Mouse (Mus musculus) limb, embryonic 12.5 days (tissue): Measurements from ENCODE around the gene Ica1. TPM values are rescaled to one million over a fixed set of nuclear protein-coding genes. Genes with fewer than 3 reads are reported as not detected.

Source experiments
- ATAC-seq: fragments of 200-750 bp; cut with Nextera tagmentation; 2 replicates; pipeline ENCODE4 v1.8.0; 2017; ENCODE audit warnings: low read depth, moderate TSS enrichment; ENCODE audit not compliant: insufficient number of reproducible peaks, insufficient read depth, low FRiP score, low TSS enrichment
- H3K27ac ChIP-seq: fragments of 300-500 bp; sonication (generic); 2 replicates; pipeline ENCODE4 v1.5.1; 2016; ENCODE audit warnings: mild to moderate bottlenecking, moderate library complexity
- H3K27me3 ChIP-seq: fragments of 300-500 bp; sonication (generic); 2 replicates; pipeline ENCODE4 v1.6.1; 2016; ENCODE audit warnings: mild to moderate bottlenecking, moderate library complexity
- H3K36me3 ChIP-seq: fragments of 300-500 bp; sonication (generic); 2 replicates; pipeline ENCODE4 v1.6.1; 2016; ENCODE audit warnings: mild to moderate bottlenecking, moderate library complexity
- H3K4me1 ChIP-seq: fragments of 300-500 bp; sonication (generic); replicated peaks from 2 replicates; pipeline ENCODE4 v1.6.1; 2016
- H3K4me2 ChIP-seq: fragments of 300-500 bp; sonication (generic); 2 replicates; pipeline ENCODE4 v1.6.1; 2016; ENCODE audit warnings: mild to moderate bottlenecking, moderate library complexity
- H3K4me3 ChIP-seq: fragments of 300-500 bp; sonication (generic); replicated peaks from 2 replicates; pipeline ENCODE4 v1.5.1; 2016; ENCODE audit warnings: mild to moderate bottlenecking
- H3K9ac ChIP-seq: fragments of 300-500 bp; sonication (generic); replicated peaks from 2 replicates; pipeline ENCODE4 v1.6.1; 2016; ENCODE audit warnings: mild to moderate bottlenecking, moderate library complexity
- H3K9me3 ChIP-seq: fragments of 300-500 bp; sonication (generic); 2 replicates; pipeline ENCODE4 v1.6.1; 2016; ENCODE audit warnings: mild to moderate bottlenecking, moderate library complexity
- WGBS: fragments of 180-500 bp; shearing (Covaris S2); methylation state at CpG from one replicate; pipeline ENCODE4 v1.1.7; 2016; 5-methylcytosine and 5-hydroxymethylcytosine counted together
- polyA plus RNA-seq: library from polyadenylated mRNA; unstranded; fragments of >200 nt; fragmentation: Nextera tagmentation; extraction: Ambion mirVana; gene quantifications from 2 replicates; pipeline ENCODE4 v1.2.1, GENCODE M21; 2016

Ica1 gene
- polyA plus RNA-seq, 1 experiment from 2014 or later: 18.8 TPM

DNA sequence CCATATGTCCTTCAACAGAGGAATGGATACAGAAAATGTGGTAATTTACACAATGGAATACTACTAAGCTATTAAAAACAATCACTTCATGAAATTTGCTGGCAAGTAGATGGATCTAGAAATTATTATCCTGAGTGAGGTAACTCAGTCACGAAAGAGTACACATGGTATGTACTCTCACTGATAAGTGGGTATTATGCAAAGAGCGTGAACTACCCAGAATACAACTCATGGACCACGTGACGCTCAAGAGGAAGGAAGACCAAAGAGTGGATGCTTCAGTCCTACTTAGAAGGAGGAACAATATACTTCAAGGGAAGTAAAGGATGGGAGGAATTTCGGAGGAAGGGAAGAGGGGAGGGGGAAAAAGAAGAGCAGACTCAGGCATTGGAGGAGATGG is 11.6 kb downstream of the Ica1 start:
- no peak for ATAC-seq
- Histone ChIP-seq H3K9ac (no peak overlapping the region), H3K4me2 (no peak overlapping the region), H3K36me3 (no peaks in the 10 kb centered on the region), H3K27ac (no peak overlapping the region), H3K27me3 (no peaks in the 10 kb centered on the region), H3K4me1 (peaks cover 10% of the 10 kb centered on the region; the same call in 1 of the 2 replicates), H3K9me3 (no peaks in the 10 kb centered on the region), H3K4me3 (no peak overlapping the region)
- WGBS: 87% methylated on average over 5 of the region's 5 CpGs

DNA sequence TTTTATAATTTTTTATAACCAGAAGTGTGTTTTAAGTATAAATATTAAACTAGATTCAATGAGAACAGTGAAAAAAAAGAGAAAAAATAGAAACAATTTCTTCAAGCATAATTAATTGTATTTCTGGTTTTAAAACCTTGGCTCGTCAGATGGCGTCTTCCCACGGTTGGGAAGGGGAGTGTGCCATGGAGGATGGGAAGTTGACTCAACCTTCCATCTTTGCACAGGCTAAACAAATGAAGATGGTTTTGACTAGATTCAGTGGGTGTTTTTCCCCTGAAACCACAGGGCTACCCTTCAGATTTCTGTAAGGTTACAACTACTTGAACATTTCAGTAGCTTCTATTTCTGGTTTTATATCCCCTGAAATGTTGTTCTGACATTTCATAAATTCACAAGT is 12.5 kb downstream of the Ica1 start:
- ATAC-seq: no peak

DNA sequence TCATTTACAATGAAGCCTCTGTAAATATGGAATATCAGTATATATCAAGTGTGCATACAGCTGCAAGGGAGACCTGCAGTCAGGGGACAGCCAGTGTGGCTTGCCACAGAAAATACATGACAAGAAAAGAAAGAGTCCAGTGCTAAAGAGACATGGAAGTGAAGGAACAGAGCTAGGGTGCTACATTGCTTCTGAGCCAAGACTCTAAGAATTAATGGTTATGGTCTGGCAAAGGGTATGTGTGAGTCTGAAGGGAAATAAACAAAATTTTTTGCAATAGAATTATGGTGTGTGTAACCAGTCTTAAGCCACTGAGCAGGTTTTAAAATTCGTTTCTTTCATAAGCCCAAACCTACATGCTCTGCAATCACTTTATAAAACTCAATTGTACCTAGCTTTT is 13.2 kb downstream of the Ica1 start:
- no peak overlapping the region for H3K4me3 ChIP-seq
- ATAC-seq: no peak
- H3K27ac ChIP-seq: no peak overlapping the region
- no peaks in the 10 kb centered on the region for H3K9me3 ChIP-seq
- 50% methylated on average over 1 of the region's 1 CpGs for WGBS
- H3K4me2 ChIP-seq: no peak overlapping the region
- H3K9ac ChIP-seq: no peak overlapping the region
- H3K4me1 ChIP-seq: no peaks in the 10 kb centered on the region
- no peaks in the 10 kb centered on the region for H3K36me3 ChIP-seq
- no peaks in the 10 kb centered on the region for H3K27me3 ChIP-seq

More for the DNA sequence above, 12.5 kb downstream of the Ica1 start:
- H3K36me3 ChIP-seq: no peaks in the 10 kb centered on the region
- H3K9ac ChIP-seq: no peak overlapping the region
- no peak overlapping the region for H3K4me3 ChIP-seq
- no peaks in the 10 kb centered on the region for H3K27me3 ChIP-seq
- no peak overlapping the region for H3K27ac ChIP-seq
- 91% methylated on average over 3 of the region's 3 CpGs for WGBS
- peaks cover 5% of the 10 kb centered on the region; the same call in 1 of the 2 replicates for H3K4me1 ChIP-seq
- H3K4me2 ChIP-seq: no peak overlapping the region
- no peaks in the 10 kb centered on the region for H3K9me3 ChIP-seq

DNA sequence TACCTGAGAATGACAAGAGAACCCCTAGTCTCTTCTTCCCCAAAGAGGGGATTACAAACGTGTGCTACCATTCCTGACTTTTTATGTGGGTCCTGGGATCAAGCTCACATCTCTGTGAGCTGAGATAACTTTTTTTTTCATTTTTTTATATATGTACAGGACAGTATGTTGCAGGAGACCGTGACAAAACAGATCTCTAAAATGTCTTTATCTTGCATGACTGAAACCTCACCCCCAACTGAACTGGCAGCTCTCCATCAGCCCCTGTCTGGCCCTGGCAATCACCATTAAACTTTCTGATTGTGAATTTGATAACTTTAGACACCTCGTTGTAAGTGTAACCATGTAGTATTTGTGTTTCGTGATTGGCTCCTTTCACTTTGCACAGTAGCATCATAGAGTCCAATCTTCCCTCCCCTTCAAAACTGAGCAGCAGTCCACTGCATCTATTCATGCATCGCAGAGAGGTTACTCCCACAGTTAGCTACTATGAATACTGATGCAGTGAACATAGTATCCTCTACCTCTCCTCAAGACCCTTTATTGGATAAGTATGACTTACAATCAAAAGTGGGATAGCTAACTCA is 17.5 kb downstream of the Ica1 start:
- no peak for ATAC-seq
- H3K4me3 ChIP-seq: no peak overlapping the region
- H3K36me3 ChIP-seq: no peaks in the 10 kb centered on the region
- H3K27ac ChIP-seq: no peak overlapping the region
- no peaks in the 10 kb centered on the region for H3K27me3 ChIP-seq
- no peaks in the 10 kb centered on the region for H3K4me1 ChIP-seq
- 79% methylated on average over 5 of the region's 5 CpGs for WGBS
- H3K4me2 ChIP-seq: no peak overlapping the region
- no peaks in the 10 kb centered on the region for H3K9me3 ChIP-seq
- no peak overlapping the region for H3K9ac ChIP-seq

DNA sequence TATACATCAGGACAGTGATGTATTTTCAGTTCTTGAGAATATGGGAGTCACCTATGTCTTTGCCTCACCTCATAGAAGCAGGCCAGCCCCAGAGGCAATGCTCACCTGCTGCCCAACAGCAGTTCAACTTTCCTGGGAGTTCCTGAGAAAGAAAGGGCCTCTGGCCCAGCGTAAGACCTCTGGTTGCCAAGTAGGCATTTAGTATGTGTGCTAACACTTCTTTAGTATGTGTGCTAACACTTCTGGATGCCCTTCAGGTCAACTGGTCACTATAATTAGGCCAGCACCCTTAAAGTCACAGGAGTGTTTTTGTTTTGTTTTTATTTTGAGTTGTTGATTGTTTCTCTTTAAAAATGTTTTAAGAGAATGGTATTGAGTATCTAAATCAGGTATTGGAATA is 18.4 kb downstream of the Ica1 start:
- Histone ChIP-seq H3K9ac (no peak overlapping the region), H3K4me1 (no peaks in the 10 kb centered on the region), H3K36me3 (no peaks in the 10 kb centered on the region), H3K27me3 (no peaks in the 10 kb centered on the region), H3K4me2 (no peak overlapping the region), H3K9me3 (no peaks in the 10 kb centered on the region), H3K27ac (no peak overlapping the region), H3K4me3 (no peak overlapping the region)
- 69% methylated on average over 1 of the region's 1 CpGs for WGBS
- no peak for ATAC-seq

DNA sequence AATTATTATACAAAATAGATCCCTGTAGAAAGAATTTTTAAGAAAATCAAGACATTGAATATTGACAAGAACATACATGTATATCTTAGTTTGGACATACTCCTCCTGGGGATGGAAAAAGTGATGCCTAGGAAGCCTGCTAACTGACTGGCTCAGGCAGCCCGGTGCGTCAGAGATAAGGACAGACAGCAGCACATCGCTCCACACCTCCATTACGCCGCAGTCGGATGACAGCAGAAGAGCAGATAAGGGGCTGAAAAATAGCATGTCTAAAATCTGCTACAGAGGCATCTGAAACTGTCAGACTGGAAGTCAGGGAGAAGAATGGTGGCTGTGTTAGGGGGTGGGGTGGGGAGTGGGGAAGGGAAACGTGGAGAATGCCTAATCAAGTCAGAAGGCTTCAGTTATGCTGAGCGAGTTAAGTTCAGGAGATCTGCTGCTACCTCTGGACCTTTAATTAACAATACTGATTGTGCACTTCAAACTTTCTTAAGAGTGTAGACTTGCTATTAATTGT is 22.5 kb downstream of the Ica1 start:
- Histone ChIP-seq H3K27ac (no peak overlapping the region), H3K4me3 (no peak overlapping the region), H3K9me3 (no peaks in the 10 kb centered on the region), H3K27me3 (no peaks in the 10 kb centered on the region), H3K36me3 (no peaks in the 10 kb centered on the region), H3K4me2 (no peak overlapping the region), H3K4me1 (no peaks in the 10 kb centered on the region), H3K9ac (no peak overlapping the region)
- WGBS: 75% methylated on average over 8 of the region's 8 CpGs
- ATAC-seq: no peak

DNA sequence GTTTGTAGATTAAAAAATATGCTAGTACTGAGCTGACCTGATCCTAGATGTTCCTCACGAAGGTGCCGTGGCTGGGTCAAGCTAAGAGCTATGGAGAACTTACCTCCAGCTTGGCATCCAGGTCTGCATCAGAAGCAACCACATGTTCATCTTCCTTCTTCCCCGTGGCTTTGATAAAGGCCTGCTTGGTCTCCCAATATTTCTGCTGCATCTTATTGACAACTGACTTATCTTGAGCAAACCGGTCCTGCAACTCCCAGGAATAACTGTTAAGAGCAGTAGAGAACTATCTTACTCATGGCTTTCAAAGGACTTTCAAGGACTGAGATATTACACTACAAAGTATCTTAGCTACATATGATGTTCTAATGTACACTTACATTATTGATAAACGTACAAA is 23.8 kb downstream of the Ica1 start:
- Histone ChIP-seq H3K36me3 (no peaks in the 10 kb centered on the region), H3K4me3 (no peak overlapping the region), H3K9ac (no peak overlapping the region), H3K9me3 (no peaks in the 10 kb centered on the region), H3K27me3 (no peaks in the 10 kb centered on the region), H3K27ac (no peak overlapping the region), H3K4me2 (no peak overlapping the region), H3K4me1 (no peaks in the 10 kb centered on the region)
- ATAC-seq: no peak
- WGBS: 93% methylated on average over 5 of the region's 5 CpGs

DNA sequence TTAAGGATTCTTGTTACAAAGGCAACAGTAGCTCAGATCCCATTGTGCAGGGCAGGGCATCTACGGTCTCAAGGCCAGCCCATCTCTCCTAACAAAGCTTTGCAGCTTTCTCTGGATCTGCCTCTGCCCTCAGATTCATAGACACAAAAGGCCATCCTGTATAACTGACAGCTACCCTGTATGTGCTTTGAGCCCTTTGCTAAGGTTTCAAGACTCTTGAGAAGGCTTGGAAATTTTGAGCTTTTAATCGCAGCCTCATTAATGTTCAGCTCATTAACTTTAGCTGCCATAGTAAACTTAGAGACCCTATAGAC is 24.6 kb downstream of the Ica1 start:
- H3K36me3 ChIP-seq: peaks cover 3% of the 10 kb centered on the region; the same call in 1 of the 2 replicates
- H3K27me3 ChIP-seq: no peaks in the 10 kb centered on the region
- no peaks in the 10 kb centered on the region for H3K9me3 ChIP-seq
- H3K9ac ChIP-seq: no peak overlapping the region
- no peaks in the 10 kb centered on the region for H3K4me1 ChIP-seq
- H3K4me2 ChIP-seq: no peak overlapping the region
- 88% methylated on average over 2 of the region's 2 CpGs for WGBS
- no peak overlapping the region for H3K4me3 ChIP-seq
- ATAC-seq: no peak
- no peak overlapping the region for H3K27ac ChIP-seq

DNA sequence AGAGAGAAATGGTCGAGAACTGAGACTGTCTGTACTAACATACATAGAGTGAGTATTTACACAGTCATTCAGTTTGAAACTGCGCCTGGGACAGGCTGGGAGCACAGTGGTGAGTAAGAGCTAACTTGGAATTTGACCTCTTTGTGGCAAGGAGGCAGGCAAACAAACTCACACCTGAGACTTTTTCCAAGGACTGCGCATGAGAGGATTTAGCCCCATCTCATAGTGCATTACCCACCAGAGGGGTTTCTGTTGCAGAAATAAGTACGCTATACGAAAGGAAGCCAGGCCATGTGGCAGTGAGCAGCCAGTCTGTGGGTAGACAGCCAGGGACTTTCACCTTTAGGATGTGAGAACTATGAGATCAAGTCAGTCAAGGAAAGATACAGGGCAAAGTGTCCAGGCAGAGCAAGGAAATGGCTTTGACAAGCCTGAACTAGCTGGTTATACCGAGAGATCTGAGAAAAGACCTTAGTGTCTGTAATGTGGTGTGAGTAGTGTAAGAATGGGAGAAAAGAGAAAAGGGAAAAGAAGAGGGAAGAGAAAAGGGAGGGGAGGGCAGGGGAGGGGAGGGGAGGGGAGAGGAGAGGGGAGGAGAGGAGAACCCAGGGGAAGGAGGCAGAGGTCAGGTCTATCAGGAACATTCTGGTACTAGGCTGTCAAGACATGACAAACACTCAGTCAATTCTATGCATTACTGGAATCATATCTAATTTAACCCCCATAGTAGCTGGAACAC is 25.1 kb downstream of the Ica1 start:
- Histone ChIP-seq H3K4me2 (no peak overlapping the region), H3K4me1 (no peaks in the 10 kb centered on the region), H3K27ac (no peak overlapping the region), H3K4me3 (no peak overlapping the region), H3K36me3 (peaks cover 3% of the 10 kb centered on the region; the same call in 1 of the 2 replicates), H3K9me3 (no peaks in the 10 kb centered on the region), H3K27me3 (no peaks in the 10 kb centered on the region), H3K9ac (no peak overlapping the region)
- 67% methylated on average over 6 of the region's 6 CpGs for WGBS
- no peak for ATAC-seq

DNA sequence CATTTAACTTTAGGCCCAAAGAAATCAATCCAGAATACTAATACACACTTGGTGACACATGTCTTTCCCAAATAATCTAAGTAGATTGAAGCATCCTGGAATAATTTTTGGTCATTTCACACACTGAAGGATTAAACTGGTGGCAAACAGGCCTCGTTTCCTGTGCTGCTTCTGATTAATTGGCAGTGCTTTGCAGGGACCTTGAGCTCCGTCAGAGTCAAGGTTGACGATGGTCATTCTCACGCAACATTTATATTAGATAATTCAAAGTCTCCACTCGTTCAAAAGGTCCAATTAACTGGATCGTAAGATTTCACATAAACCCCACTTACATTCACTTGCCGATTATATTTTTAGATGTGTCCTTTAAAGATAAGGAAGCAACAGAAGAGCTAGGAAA is 33.4 kb downstream of the Ica1 start:
- Histone ChIP-seq H3K36me3 (peaks cover 3% of the 10 kb centered on the region; the same call in 1 of the 2 replicates), H3K4me1 (peaks cover 15% of the 10 kb centered on the region), H3K27me3 (no peaks in the 10 kb centered on the region), H3K9me3 (no peaks in the 10 kb centered on the region), H3K4me2 (no peak overlapping the region), H3K27ac (no peak overlapping the region), H3K9ac (no peak overlapping the region), H3K4me3 (no peak overlapping the region)
- ATAC-seq: no peak
- 40% methylated on average over 7 of the region's 7 CpGs for WGBS

DNA sequence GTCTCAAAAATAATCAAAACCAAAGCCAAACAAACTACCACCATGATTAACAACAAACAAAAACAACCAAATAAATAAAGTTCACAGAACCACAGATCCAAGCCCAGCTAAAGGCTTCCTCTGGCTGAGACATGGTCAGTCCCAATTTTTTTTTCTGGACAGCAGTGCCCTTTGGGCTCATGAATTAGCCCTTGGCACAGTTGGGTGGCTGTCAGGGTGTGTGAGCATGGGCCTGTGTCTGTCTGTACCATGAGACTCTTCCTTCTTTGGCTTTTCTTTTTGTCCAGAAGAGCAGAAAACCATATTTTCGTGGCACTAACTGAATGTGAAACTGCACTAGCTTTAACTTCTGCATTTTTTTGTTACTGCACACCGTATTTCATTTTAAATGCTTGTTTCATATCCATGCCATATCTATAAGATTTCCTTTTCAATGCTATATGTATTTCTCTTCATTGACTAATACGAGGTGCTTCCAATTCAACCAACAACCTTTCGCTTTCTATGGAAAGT is 34.0 kb downstream of the Ica1 start:
- H3K4me2 ChIP-seq: no peak overlapping the region
- WGBS: 84% methylated on average over 4 of the region's 4 CpGs

More for the DNA sequence above, 34.0 kb downstream of the Ica1 start:
- H3K4me3 ChIP-seq: no peak overlapping the region
- H3K36me3 ChIP-seq: peaks cover 3% of the 10 kb centered on the region; the same call in 1 of the 2 replicates
- H3K27me3 ChIP-seq: no peaks in the 10 kb centered on the region
- no peak overlapping the region for H3K9ac ChIP-seq
- H3K27ac ChIP-seq: no peak overlapping the region
- H3K4me1 ChIP-seq: peaks cover 15% of the 10 kb centered on the region
- ATAC-seq: no peak
- no peaks in the 10 kb centered on the region for H3K9me3 ChIP-seq
